10 mouse cellular contexts compared by ENCODE assay signal in genomic region chr9:120778423-120778822, GRCm38 (mm10).
DNase-seq lines count a peak whose midpoint lies in the region; ATAC-seq and TF ChIP-seq lines count a peak whose summit lies in the region.
"Had no signal": no experiment of that assay in that cellular context is flagged by ENCODE, and none has a peak within 500 bp of the region (broad histone marks: within the 10 kb centered on the region; RNA-seq: fewer than 3 reads in every experiment).

No protein-coding gene starts in this region.

- no peak for TF ChIP-seq CTCF in small intestine, adult 2 months (IDR thresholded peaks at IDR 0.05; ENCODE audit: extremely low read depth, insufficient read length, insufficient replicate concordance, low read depth, low read length)

- no peak for ATAC-seq in intestine, embryonic 14.5 days (replicated peaks; ENCODE audit: low FRiP score, low TSS enrichment, low read depth)
- ATAC-seq in intestine, embryonic 15.5 days = no peak
- ATAC-seq in heart, embryonic 13.5 days (ENCODE audit: extremely low read depth, insufficient number of reproducible peaks, low FRiP score, low TSS enrichment) = peak; percentile 35; the same call in 1 of the 2 replicates
- no peak for ATAC-seq in CD4-positive, CD25-positive, alpha-beta regulatory T cell, adult 4 months

- H3K9me3 ChIP-seq in intestine, embryonic 14.5 days (ENCODE audit: control insufficient read depth, low read length) = no peaks in the 10 kb centered on the region
- H3K9me3 ChIP-seq in intestine, embryonic 15.5 days = no peaks in the 10 kb centered on the region
- no peaks in the 10 kb centered on the region for H3K9me3 ChIP-seq in heart, embryonic 13.5 days

- no peak overlapping the region for H3K4me3 ChIP-seq in intestine, embryonic 14.5 days (ENCODE audit: low read depth, low read length)
- H3K4me3 ChIP-seq in intestine, embryonic 15.5 days (replicated peaks) = no peak overlapping the region
- no peak overlapping the region for H3K4me3 ChIP-seq in heart, embryonic 13.5 days
- H3K4me3 ChIP-seq in small intestine, adult 2 months (ENCODE audit: low read depth, low read length) = no peak overlapping the region

- 32% methylated on average over 2 of the region's 2 CpGs for WGBS in intestine, embryonic 14.5 days
- WGBS in intestine, embryonic 15.5 days = 36% methylated on average over 2 of the region's 2 CpGs
- WGBS in heart, embryonic 13.5 days = 17% methylated on average over 2 of the region's 2 CpGs
- WGBS in small intestine, adult 2 months = 82% methylated on average over 2 of the region's 2 CpGs

- H3K9ac ChIP-seq in intestine, embryonic 14.5 days (ENCODE audit: low read length) = no peak overlapping the region
- no peak overlapping the region for H3K9ac ChIP-seq in intestine, embryonic 15.5 days
- H3K9ac ChIP-seq in heart, embryonic 13.5 days = no peak overlapping the region

- H3K4me1 ChIP-seq in intestine, embryonic 14.5 days (replicated peaks; ENCODE audit: control insufficient read depth, insufficient read depth, low read length) = peaks cover 12% of the 10 kb centered on the region; the same call in 1 of the 2 replicates
- H3K4me1 ChIP-seq in intestine, embryonic 15.5 days (replicated peaks) = peaks cover 13% of the 10 kb centered on the region
- peaks cover 30% of the 10 kb centered on the region for H3K4me1 ChIP-seq in heart, embryonic 13.5 days
- peaks cover 17% of the 10 kb centered on the region for H3K4me1 ChIP-seq in small intestine, adult 2 months (ENCODE audit: control insufficient read depth, insufficient read depth, insufficient read length, low read length)

- no peaks in the 10 kb centered on the region for H3K36me3 ChIP-seq in intestine, embryonic 14.5 days (ENCODE audit: control insufficient read depth, insufficient read depth, low read length)
- no peaks in the 10 kb centered on the region for H3K36me3 ChIP-seq in intestine, embryonic 15.5 days
- no peaks in the 10 kb centered on the region for H3K36me3 ChIP-seq in heart, embryonic 13.5 days
- no peaks in the 10 kb centered on the region for H3K36me3 ChIP-seq in small intestine, adult 2 months (ENCODE audit: control insufficient read depth, insufficient read depth, low read length)

- no peak for DNase-seq in intestine, embryonic 14.5 days (ENCODE audit: low spot score)
- peak; percentile 51 to 79 for DNase-seq in kidney, postnatal 36 days
- no peak for DNase-seq in layer of hippocampus, adult 11-12 months (ENCODE audit: low spot score)
- DNase-seq in urinary bladder, postnatal 10 days (ENCODE audit: low spot score) = no peak
- DNase-seq: cerebellum, adult 11 months; retina, postnatal 1 day had no signal

- H3K27me3 ChIP-seq in intestine, embryonic 14.5 days (replicated peaks; ENCODE audit: control insufficient read depth, insufficient read depth, low read length) = no peaks in the 10 kb centered on the region
- H3K27me3 ChIP-seq in intestine, embryonic 15.5 days (replicated peaks) = no peaks in the 10 kb centered on the region
- H3K27me3 ChIP-seq in heart, embryonic 13.5 days (replicated peaks) = no peaks in the 10 kb centered on the region
- no peaks in the 10 kb centered on the region for H3K27me3 ChIP-seq in small intestine, adult 2 months (ENCODE audit: control insufficient read depth, insufficient read depth, low read length)

- no peak overlapping the region for H3K4me2 ChIP-seq in intestine, embryonic 14.5 days (ENCODE audit: low read length)
- no peak overlapping the region for H3K4me2 ChIP-seq in intestine, embryonic 15.5 days (replicated peaks)
- H3K4me2 ChIP-seq in heart, embryonic 13.5 days = no peak overlapping the region

- peak overlapping the region; percentile 27; the same call in 1 of the 2 replicates for H3K27ac ChIP-seq in intestine, embryonic 14.5 days (ENCODE audit: low read depth)
- no peak overlapping the region; the same call in 1 of the 2 replicates for H3K27ac ChIP-seq in intestine, embryonic 15.5 days
- H3K27ac ChIP-seq in heart, embryonic 13.5 days (replicated peaks) = peak overlapping the region; percentile 85
- H3K27ac ChIP-seq in small intestine, adult 2 months (ENCODE audit: insufficient read depth, low read depth, low read length) = peak overlapping the region; percentile 26; the same call in 1 of the 2 replicates

- TF ChIP-seq POLR2A in small intestine, adult 2 months (IDR thresholded peaks at IDR 0.05; ENCODE audit: low read depth, low read length) = no peak

Comparison
In these comparisons a context has a peak if more than half of its experiments do, and no peak if none do; other contexts are left out.
1. DNase-seq: peak in kidney, postnatal 36 days (2 of 2); none in intestine, embryonic 14.5 days (single experiment), layer of hippocampus, adult 11-12 months (single experiment) and urinary bladder, postnatal 10 days (single experiment).